Mouse (Mus musculus): Measurements from ENCODE around the gene Patz1.

GRCm38 (mm10) chr11:3313294-3313693, 24.6 kb downstream of the Patz1 start:
- no peak for TF ChIP-seq CTCF (IDR thresholded peaks at IDR 0.05; ENCODE audit: low read depth, low read length)
- no peak for TF ChIP-seq POLR2A (IDR thresholded peaks at IDR 0.05; ENCODE audit: borderline replicate concordance, low read depth, low read length)
